Mouse (Mus musculus) lung, embryonic 15.5 days (tissue): ENCODE measurements around the gene Tenm4. TPM values are rescaled to one million over a fixed set of nuclear protein-coding genes. Genes with fewer than 3 reads are reported as not detected.

Experiments
- ATAC-seq: fragments of 200-750 bp; cut with Nextera tagmentation; 2 replicates; pipeline ENCODE4 v1.8.0; 2017; ENCODE audit warnings: moderate number of reproducible peaks, borderline replicate concordance; ENCODE audit not compliant: low FRiP score, low TSS enrichment; ENCODE audit errors: extremely low read depth
- H3K27ac ChIP-seq: fragments of 300-500 bp; sonication (generic); 2 replicates; pipeline ENCODE4 v1.5.1; 2015; ENCODE audit warnings: moderate library complexity, mild to moderate bottlenecking, inconsistent platforms
- H3K27me3 ChIP-seq: fragments of 300-500 bp; sonication (generic); 2 replicates; pipeline ENCODE4 v1.6.1; 2015; ENCODE audit warnings: inconsistent platforms
- H3K36me3 ChIP-seq: fragments of 300-500 bp; sonication (generic); 2 replicates; pipeline ENCODE4 v1.6.1; 2015; ENCODE audit warnings: inconsistent platforms
- H3K4me1 ChIP-seq: fragments of 300-500 bp; sonication (generic); 2 replicates; pipeline ENCODE4 v1.6.1; 2015; ENCODE audit warnings: inconsistent platforms
- H3K4me2 ChIP-seq: fragments of 300-500 bp; sonication (generic); 2 replicates; pipeline ENCODE4 v1.6.1; 2015; ENCODE audit warnings: inconsistent platforms, mild to moderate bottlenecking, moderate library complexity
- H3K4me3 ChIP-seq: fragments of 300-500 bp; sonication (generic); 2 replicates; pipeline ENCODE4 v1.5.1; 2015; ENCODE audit warnings: mild to moderate bottlenecking, inconsistent platforms
- H3K9ac ChIP-seq: fragments of 300-500 bp; sonication (generic); 2 replicates; pipeline ENCODE4 v1.6.1; 2015; ENCODE audit warnings: inconsistent platforms
- H3K9me3 ChIP-seq: fragments of 300-500 bp; sonication (generic); 2 replicates; pipeline ENCODE4 v1.6.1; 2016; ENCODE audit warnings: inconsistent platforms
- WGBS: fragments of 180-500 bp; shearing (Covaris S2); methylation state at CpG from one replicate; pipeline ENCODE4 v1.1.7; 2015; 5-methylcytosine and 5-hydroxymethylcytosine counted together
- polyA plus RNA-seq: library from polyadenylated mRNA; unstranded; fragments of >200 nt; fragmentation: Nextera tagmentation; extraction: Ambion mirVana; gene quantifications from 2 replicates; pipeline ENCODE4 v1.2.1, GENCODE M21; 2015

The Tenm4 gene
- polyA plus RNA-seq, 1 experiment from 2014 or later, result 22.1 TPM

DNA sequence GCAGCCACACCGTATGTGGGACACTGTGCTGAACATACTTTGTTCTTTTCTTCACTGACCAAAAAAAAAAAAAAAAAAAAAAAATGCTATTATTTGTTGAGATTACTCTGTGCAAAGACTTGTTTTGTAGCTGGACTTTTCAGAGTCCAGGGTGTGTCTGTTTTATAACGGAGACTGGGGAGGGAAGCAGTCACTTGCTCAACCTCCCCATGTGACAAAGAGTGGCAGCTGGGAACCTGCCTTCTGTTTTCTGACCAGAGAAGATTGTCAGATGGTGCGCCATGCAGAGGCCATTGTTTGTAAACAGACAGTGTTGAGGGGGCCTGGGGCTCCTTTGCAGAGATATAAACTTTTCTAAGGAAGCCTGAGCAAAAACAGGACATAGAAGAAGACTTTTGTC is 17.0 kb upstream of the Tenm4 start:
- Histone ChIP-seq H3K4me1 (peaks cover 12% of the 10 kb centered on the region; the same call in 1 of the 2 replicates), H3K36me3 (no peaks in the 10 kb centered on the region), H3K4me2 (no peak overlapping the region), H3K27ac (no peak overlapping the region), H3K27me3 (no peaks in the 10 kb centered on the region), H3K4me3 (no peak overlapping the region), H3K9me3 (no peaks in the 10 kb centered on the region), H3K9ac (no peak overlapping the region)
- WGBS, result 76% methylated on average over 3 of the region's 3 CpGs
- ATAC-seq, result no peak

DNA sequence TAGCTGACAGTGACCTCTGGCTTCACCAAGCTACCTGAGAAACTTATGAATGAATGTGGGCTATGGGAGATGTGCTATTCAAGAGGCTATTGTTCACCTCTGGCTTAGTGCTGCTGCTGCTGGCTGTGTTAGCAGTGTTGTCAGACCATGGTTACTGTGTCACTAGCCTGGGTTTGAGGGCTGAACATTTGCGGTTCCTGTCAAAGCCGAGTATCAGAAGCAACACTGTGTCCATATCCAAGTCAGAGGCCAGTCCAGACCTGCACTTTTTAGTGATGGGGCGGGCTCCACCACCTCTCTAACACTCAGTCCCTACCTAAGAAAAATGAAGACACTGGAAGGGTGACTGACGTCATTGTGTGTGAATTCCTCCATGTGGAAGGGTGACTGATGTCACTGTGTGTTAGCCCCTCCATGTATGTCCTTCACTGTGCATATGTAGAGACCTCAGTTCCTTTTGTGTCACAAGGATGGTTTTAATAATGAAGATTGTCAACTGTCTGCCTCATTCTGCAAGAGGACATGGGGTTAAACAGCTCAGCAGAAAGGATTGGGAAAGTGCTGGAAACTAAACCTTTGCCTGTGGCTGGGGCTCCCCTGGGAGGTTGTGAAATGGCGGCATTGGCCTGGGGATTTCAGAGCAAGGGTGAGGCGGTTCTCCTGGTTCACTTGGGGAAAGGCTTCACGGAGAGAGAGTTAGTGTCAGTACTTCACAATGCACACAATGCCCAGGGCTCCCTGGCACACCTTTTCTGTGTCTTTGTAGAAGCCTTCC is 14.4 kb upstream of the Tenm4 start:
- no peaks in the 10 kb centered on the region for H3K36me3 ChIP-seq
- H3K27me3 ChIP-seq, result no peaks in the 10 kb centered on the region
- H3K4me3 ChIP-seq, result no peak overlapping the region
- WGBS, result 80% methylated on average over 7 of the region's 7 CpGs
- ATAC-seq, result no peak
- H3K9ac ChIP-seq, result no peak overlapping the region
- H3K27ac ChIP-seq, result no peak overlapping the region
- H3K4me2 ChIP-seq, result no peak overlapping the region
- peaks cover 12% of the 10 kb centered on the region; the same call in 1 of the 2 replicates for H3K4me1 ChIP-seq
- H3K9me3 ChIP-seq, result no peaks in the 10 kb centered on the region

DNA sequence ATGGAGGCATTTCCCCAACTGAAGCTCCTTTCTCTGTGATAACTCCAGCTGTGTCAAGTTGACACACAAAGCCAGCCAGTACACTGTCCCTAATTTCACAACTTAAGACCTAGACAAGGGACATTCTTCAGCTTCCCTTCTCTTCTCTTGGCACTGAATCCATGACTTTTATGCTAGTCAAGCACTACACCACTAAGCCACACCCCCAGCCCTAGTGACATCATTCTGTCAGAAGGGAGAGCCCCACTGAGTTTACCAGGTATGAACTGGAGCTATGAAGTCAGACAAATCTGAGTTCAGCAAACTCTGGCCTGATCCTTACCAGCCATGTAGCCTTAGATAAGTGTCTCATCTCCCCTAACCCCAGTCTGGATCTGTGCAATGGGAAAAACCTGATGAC is 6.9 kb upstream of the Tenm4 start:
- Histone ChIP-seq H3K27me3 (no peaks in the 10 kb centered on the region), H3K36me3 (no peaks in the 10 kb centered on the region), H3K4me2 (no peak overlapping the region), H3K4me1 (peaks cover 7% of the 10 kb centered on the region), H3K4me3 (no peak overlapping the region), H3K9ac (no peak overlapping the region), H3K9me3 (no peaks in the 10 kb centered on the region), H3K27ac (no peak overlapping the region)
- ATAC-seq, result no peak

DNA sequence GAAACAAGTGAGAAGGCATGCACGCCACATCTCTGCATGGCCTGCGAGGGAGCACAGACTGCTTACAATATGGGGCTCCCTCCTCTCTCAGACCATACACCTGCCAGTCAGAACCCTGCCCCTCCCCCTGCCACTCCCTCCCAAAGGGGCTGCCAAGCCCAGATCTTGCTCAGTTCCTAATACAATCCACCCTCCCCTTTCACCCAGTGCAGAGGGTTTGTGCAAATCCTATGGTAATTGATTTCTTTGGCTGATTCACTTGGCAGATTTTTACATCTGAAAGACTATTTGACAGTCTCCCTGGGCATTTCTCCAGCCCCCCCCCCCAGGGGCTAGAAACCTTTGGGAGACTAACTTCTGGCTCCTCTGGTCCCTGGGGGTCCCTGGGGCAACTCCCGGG is 2.1 kb upstream of the Tenm4 start:
- H3K4me1 ChIP-seq, result peaks cover 25% of the 10 kb centered on the region
- H3K9ac ChIP-seq, result no peak overlapping the region
- H3K4me2 ChIP-seq, result no peak overlapping the region
- no peak overlapping the region for H3K4me3 ChIP-seq
- no peak overlapping the region for H3K27ac ChIP-seq
- ATAC-seq, result no peak
- H3K36me3 ChIP-seq, result no peaks in the 10 kb centered on the region
- no peaks in the 10 kb centered on the region for H3K9me3 ChIP-seq
- 32% methylated on average over 3 of the region's 3 CpGs for WGBS
- no peaks in the 10 kb centered on the region for H3K27me3 ChIP-seq

DNA sequence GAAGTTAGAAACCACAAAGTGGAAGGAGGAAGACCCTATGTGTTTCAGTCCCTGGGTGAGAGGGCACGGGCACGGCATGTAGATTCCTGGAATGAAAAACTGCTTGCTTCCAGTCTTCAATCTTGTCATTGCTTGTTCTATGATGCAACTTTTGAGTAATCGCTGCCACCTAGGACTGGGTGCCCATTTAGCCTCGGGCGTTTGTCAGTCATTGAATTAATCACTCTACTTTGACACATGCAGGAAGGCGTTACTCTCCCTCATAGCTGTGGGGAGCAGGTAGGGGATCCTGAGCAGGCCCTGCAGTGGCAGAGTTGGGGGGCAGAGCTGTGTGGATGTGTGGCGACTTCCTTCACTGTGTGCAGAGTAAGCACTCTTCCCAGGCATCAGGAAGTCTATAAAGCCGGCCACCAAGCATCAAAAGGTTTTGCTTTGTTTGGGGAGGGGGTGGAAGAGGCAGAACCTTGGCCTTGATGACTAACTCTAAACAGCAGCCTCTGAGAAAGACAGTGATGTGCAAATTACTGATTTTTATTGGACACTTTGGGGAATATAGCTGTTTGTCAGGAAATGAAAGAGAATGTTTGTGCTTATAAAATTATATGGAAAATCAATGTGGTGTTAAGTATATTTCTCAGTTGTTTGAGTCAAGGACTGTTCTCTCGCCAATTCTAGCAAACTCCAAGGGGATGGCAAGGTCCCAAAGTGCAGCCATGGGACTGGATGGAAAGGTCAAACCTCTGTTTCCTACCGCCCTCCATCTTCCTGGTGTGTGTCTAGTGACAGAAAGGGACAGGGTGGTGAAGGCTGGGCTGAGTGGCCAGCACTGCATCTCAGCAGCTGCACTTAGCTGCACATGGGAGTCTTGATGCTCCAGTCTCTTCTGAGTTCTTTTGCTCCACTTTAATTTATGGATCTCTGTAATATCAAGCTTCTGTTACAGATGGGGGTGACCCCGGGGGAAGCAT is 834 bp downstream of the Tenm4 start:
- H3K9me3 ChIP-seq, result no peaks in the 10 kb centered on the region
- WGBS, result 23% methylated on average over 11 of the region's 11 CpGs
- no peak overlapping the region for H3K27ac ChIP-seq
- H3K9ac ChIP-seq, result no peak overlapping the region
- no peaks in the 10 kb centered on the region for H3K36me3 ChIP-seq
- H3K4me2 ChIP-seq, result peak overlapping the region; percentile 20; the same call in 1 of the 2 replicates
- ATAC-seq, result peak; percentile 85
- H3K4me3 ChIP-seq, result no peak overlapping the region
- H3K27me3 ChIP-seq, result no peaks in the 10 kb centered on the region
- H3K4me1 ChIP-seq, result peaks cover 25% of the 10 kb centered on the region

DNA sequence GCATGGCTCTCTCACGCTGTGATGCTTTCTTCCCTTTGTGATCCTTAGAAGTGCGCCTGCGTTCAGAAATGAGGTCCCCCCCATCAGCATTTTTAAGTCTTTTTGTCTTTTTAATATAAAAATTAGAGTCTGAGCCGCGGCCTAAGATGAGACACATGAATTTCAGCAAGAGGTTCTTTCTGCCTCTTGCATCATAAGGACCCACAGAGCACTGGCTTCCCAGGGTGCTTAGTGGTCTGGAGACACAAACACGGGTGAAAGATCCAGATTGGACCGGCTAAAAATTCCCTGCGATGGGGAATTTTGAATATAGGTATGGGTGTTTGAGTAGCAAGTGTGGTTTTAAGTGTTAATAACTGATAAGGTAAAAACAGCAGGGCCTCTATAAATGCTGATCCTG is 5.7 kb downstream of the Tenm4 start:
- H3K4me3 ChIP-seq, result no peak overlapping the region
- 75% methylated on average over 8 of the region's 8 CpGs for WGBS
- H3K9ac ChIP-seq, result no peak overlapping the region
- H3K4me1 ChIP-seq, result peaks cover 5% of the 10 kb centered on the region; the same call in 1 of the 2 replicates
- no peaks in the 10 kb centered on the region for H3K9me3 ChIP-seq
- no peaks in the 10 kb centered on the region for H3K27me3 ChIP-seq
- no peak overlapping the region for H3K27ac ChIP-seq
- ATAC-seq, result no peak
- no peaks in the 10 kb centered on the region for H3K36me3 ChIP-seq
- H3K4me2 ChIP-seq, result no peak overlapping the region

DNA sequence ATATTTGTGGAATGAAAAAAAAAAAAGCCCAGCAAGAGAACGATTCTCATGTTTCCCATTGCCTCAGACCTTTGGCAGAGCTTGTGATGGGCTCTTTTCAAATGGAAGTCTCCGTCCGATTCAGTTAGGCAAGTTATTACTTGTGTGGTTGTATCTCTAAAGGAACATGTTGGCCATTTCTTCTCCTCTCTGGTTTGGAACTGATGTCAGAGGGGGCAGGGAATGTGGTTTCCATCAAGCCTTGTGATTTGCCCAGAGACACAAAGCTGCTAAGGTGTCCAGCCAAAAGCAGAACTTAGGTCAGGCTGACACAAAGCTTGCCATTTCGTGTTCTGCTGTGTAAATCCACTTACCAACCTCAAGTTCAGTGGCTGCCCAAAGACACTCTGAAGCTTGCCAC is 10.7 kb downstream of the Tenm4 start:
- no peak overlapping the region for H3K27ac ChIP-seq
- no peak overlapping the region for H3K4me2 ChIP-seq
- no peaks in the 10 kb centered on the region for H3K4me1 ChIP-seq
- no peaks in the 10 kb centered on the region for H3K27me3 ChIP-seq
- no peaks in the 10 kb centered on the region for H3K9me3 ChIP-seq
- H3K36me3 ChIP-seq, result no peaks in the 10 kb centered on the region
- H3K4me3 ChIP-seq, result no peak overlapping the region
- no peak overlapping the region for H3K9ac ChIP-seq
- no peak for ATAC-seq
- WGBS, result 80% methylated on average over 4 of the region's 4 CpGs

DNA sequence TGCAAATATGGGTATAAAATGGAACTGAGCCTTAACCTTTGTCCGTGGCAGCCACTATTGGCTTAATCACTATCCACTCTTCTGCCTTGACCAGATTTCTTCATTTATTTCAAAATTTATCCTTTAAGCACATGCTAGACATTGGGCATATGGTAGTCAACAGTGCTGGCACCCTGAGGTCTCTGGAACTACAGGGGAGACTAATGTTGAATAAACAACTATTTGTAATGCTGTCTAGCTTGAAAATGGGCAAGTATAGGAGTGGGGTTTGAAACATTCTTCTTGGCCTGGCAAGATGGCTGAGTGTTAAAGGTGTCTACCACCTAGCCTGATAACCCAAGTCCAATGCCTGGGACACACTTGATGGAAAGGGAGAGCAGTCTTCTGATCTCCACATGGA is 12.1 kb downstream of the Tenm4 start:
- Histone ChIP-seq H3K27ac (no peak overlapping the region), H3K27me3 (no peaks in the 10 kb centered on the region), H3K9me3 (no peaks in the 10 kb centered on the region), H3K4me2 (no peak overlapping the region), H3K36me3 (no peaks in the 10 kb centered on the region), H3K4me3 (no peak overlapping the region), H3K9ac (no peak overlapping the region), H3K4me1 (no peaks in the 10 kb centered on the region)
- 91% methylated on average over 1 of the region's 1 CpGs for WGBS
- no peak for ATAC-seq

DNA sequence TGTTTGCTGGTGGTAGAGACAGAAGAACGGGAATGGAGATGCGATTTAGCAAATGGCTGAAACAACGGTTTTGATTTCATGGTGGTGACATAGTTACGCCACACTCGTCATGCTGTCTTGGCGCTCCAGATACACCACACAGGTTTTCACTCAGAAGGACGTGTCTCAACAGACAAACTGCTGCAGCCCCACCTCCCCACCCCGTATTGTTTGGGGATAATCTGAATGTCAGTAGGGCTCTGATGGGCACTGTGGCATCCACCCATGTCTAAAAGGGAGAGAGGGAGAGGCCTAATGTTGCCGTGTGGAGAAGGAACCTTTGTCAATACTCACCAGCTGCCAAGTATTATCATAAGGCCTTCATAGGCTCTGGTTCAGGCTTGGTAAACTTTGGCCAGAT is 14.4 kb downstream of the Tenm4 start:
- H3K36me3 ChIP-seq, result no peaks in the 10 kb centered on the region
- 86% methylated on average over 9 of the region's 9 CpGs for whole genome bisulfite sequencing
- no peak overlapping the region for H3K9ac ChIP-seq
- H3K27ac ChIP-seq, result no peak overlapping the region
- no peaks in the 10 kb centered on the region for H3K4me1 ChIP-seq
- no peak overlapping the region for H3K4me2 ChIP-seq
- H3K4me3 ChIP-seq, result no peak overlapping the region
- no peaks in the 10 kb centered on the region for H3K9me3 ChIP-seq
- no peak for ATAC-seq
- no peaks in the 10 kb centered on the region for H3K27me3 ChIP-seq

DNA sequence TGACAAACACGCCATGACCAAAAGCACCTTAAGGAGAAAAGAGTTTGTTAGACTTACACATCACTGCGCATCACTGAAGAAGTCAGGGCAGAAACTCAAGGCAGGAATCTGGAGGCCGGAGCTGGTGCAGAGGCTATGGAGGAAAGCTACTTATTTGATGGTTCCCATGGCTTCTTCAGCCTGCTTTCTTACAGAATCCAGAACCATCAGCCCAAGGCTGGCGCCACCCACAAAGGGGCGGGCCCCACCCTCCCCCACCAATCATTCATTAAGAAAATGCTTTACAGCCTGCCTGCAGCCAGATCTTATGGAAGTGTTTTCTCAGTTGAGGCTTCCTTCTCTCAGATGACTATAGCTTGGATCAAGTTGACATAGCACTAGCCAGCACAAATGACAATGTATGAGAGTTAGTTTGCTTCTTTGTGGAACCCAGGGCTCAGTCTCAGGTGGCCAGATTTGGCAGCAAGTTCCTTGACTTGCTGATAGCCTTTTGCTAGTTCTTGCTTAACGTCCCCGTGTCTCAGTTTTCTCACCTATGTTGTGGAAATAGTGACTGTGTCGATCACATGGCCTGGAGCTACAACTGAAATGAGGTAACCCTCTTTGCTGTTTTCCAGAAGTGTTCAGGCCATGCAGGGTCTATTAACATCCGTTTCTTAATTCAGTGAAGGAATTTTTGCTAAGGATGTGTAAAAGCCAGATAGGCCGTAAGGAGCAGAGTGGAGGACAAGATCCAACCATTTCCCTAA is 32.9 kb downstream of the Tenm4 start:
- peaks cover 5% of the 10 kb centered on the region; the same call in 1 of the 2 replicates for H3K27me3 ChIP-seq
- H3K36me3 ChIP-seq, result no peaks in the 10 kb centered on the region
- H3K4me2 ChIP-seq, result no peak overlapping the region
- H3K27ac ChIP-seq, result no peak overlapping the region
- no peak for ATAC-seq
- WGBS, result 76% methylated on average over 10 of the region's 10 CpGs
- H3K9ac ChIP-seq, result no peak overlapping the region
- H3K9me3 ChIP-seq, result no peaks in the 10 kb centered on the region
- H3K4me1 ChIP-seq, result no peaks in the 10 kb centered on the region
- no peak overlapping the region for H3K4me3 ChIP-seq

DNA sequence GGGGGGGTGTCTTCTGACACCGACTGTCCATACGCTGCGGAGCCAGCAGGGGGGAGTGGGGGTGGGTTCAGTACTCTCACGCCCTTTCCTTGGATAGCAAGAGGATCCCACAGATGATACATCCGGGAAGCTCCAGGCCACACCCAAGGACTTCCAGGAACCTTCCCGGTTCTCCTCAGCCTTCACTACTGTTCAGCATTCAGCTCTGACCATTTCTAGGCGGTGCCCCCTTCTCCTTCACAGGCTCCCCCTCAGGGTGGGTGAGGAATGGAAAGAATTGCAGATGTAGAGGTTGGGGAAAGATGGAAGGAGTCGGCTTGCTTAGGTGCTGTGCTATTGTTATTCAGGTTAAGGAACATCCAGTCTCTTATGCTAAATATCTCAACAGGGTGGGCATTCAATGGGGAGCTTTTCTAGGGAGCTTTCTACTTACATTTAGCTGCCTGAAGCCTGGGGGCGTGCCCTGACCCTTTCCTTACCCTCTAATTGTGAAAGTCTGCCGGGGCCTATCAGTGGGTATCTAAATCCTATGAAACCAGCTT is 33.8 kb downstream of the Tenm4 start:
- ATAC-seq, result no peak
- H3K27me3 ChIP-seq, result peaks cover 7% of the 10 kb centered on the region; the same call in 1 of the 2 replicates
- no peak overlapping the region for H3K9ac ChIP-seq
- no peak overlapping the region for H3K4me3 ChIP-seq
- no peak overlapping the region for H3K4me2 ChIP-seq
- no peaks in the 10 kb centered on the region for H3K9me3 ChIP-seq
- 29% methylated on average over 10 of the region's 10 CpGs for WGBS
- H3K4me1 ChIP-seq, result 0 out of 2 replicates have a peak, but pooled peaks cover 5% of the 10 kb centered on the region
- no peaks in the 10 kb centered on the region for H3K36me3 ChIP-seq
- H3K27ac ChIP-seq, result no peak overlapping the region
